Mouse (Mus musculus) heart, postnatal 0 days (tissue): ENCODE data around the gene Rsf1.

ENCODE experiments used
- CTCF ChIP-seq: IDR thresholded peaks from 2 replicates; pipeline ENCODE4 v1.5.1; 2016; ENCODE audit warnings: antibody characterized with exemption, control low read depth, low read depth
- EP300 ChIP-seq: IDR thresholded peaks from 2 replicates; pipeline ENCODE4 v1.6.1; 2016; ENCODE audit warnings: antibody characterized with exemption, low read depth

GRCm38 (mm10) chr7:97696133-97696505 is 116.4 kb downstream of the Rsf1 start:
- TF ChIP-seq CTCF (no peak), EP300 (no peak)
